Mouse (Mus musculus): ENCODE results near the gene Tmem168.

Tmem168 gene

GRCm38 (mm10) chr6:13607621-13608493 lies at the start of gene Tmem168:
Tmem168 (minus strand) TSS chr6:13608100.
- DNase-seq, result peak; percentile 96

DNA sequence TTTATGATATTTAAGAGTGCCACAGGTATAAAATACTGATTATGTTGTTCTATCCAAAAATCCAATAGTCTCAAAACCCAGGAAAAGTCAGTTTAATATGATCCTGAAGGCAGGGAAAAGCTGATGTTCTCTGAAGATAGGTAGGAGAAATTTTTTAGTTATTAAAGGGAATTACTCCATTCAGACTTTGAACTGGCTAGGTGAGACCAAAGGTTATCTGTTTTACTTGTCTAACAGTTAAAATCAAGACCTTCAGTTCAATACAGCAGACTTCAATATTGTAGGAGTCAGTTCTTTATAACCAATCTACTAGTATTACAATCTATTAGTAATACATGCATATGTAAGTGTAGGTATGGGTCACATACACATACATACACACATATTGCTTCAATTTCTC lies 46.2 kb upstream of the Tmem168 start:
- no peak for DNase-seq

DNA sequence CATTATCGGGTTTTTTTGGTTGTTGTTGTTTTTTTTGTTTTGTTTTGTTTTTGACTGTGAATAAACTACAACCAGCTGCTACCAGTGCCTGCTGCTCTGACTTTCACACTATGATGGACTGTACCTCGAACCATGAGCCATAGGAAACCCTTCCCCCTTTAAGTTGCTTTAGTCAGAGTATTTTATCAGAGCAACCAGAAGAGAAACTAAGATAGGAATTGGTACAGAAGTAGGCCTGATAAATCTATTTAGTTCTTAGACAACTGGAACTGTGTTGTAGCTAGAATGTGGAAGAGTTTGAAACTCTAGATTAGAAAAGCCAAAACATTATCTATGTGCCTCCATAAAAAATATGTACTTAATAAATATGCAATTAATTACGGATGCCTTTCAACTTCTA lies 44.4 kb upstream of the Tmem168 start:
- no peak for DNase-seq

GRCm38 (mm10) chr6:13650854-13651253 lies 43.0 kb upstream of the Tmem168 start:
- DNase-seq, result no peak

DNA sequence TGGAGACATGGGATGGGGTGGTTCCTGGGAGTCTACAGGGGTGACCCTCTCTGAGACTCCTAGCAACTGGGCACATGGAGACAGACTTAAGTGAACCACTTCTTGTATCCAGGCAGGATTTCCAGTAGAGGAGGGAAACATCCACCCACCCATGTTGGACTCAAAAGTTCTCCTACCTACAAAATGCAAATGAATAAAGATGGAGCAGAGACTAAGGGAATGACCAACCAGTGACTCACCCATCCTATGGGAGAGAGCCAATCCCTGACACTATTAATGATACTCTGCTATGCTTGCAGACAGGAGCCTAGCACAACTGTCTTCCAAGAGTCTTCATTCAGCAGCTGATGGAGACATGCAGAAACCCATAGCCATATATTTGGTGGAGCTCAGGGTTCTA lies 40.4 kb upstream of the Tmem168 start:
- no peak for DNase-seq

DNA sequence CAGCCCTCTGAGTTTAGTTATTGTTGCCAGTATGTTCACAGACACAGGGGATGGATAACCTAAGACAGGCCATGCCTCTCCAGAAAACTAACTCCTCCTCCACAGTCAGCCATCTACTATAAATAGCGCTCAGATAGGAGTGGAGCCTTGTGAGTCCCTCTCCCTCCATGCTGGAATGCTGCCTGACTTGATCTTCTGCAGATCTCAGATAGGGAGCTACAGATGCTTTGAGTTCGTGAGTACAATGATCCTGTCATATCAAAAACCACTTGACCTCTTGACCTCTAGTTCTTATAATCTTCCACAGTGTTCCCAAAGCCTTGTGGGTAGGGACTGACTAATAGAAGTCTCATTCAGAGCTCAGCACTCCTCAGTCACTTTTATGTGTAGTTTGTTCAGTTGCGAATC lies 28.7 kb upstream of the Tmem168 start:
- no peak for DNase-seq

DNA sequence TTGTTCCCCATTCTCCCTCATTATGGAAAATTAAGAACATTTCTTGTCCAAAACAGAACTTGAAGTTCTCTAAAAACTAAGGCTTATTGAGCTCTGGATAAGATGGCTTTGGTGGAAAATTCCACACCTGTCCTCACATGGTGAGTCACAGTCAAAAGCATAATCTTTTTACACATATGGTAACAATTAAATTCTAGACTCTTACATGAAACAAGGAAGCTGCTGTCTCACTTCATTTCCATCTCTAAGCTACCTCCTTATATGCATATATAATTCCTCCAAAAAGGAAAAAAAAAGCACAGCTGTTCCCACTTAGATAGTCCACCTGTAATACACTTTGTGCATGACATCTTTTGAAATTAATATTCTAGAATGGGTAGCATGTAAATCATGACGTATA lies 24.7 kb upstream of the Tmem168 start:
- DNase-seq, result no peak

GRCm38 (mm10) chr6:13630607-13631006 lies 22.7 kb upstream of the Tmem168 start:
- no peak for DNase-seq

DNA sequence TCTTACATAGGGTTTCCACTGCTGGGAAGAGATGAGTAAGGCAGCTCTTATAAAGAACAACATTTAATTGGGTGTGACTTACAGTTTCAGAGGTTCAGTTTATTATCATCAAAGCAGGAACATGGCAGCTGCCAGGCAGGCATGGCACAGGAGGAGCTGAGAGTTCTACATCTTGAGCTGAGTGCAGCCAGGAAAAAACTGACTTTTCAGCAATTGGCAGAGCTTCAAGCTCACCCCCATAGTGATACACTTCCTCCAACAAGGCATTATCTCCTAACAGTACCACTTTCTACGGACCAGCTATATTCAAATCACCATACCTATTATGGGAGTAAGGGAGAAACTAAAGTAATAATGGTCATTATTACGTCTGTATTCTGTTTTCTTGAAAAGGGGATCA lies 11.7 kb upstream of the Tmem168 start:
- no peak for DNase-seq

DNA sequence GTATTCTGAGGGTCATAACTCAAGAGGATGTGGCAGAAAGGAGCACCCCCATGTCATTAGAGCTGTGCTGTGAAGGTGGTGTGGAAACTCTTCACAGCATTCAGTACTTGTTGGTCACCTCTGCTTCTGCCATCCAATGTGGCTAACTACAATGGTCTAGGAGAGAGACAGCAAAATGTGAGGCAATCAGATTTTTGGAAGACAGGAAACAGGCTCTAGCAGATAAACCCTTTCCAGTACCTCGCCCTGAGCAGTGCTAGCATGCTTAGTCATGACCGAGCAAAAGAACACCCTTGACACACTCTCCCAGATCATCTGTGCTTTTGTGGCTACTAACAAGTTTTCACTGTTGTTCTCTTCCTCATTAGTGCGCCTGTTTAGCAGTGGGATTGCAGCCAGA lies 9.2 kb upstream of the Tmem168 start:
- DNase-seq, result no peak

DNA sequence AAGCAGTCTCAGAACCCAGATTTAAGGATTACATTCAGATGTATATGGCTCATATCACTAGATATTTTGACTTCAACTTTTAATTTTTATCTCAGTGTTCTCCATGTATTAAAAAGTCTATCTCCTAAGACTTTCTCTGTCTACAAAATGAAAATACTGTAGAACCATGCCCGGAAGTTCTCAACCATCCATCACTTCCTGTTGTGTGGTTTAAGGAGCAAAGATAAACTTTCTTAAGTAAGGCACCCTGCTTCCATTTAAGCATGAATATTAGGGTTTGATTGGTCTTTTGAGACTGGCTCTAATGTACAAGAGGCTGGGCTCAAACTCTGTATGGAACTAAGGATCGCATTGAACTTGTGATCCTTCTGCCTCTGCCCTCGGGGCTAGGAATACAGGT lies 6.7 kb upstream of the Tmem168 start:
- DNase-seq, result no peak

DNA sequence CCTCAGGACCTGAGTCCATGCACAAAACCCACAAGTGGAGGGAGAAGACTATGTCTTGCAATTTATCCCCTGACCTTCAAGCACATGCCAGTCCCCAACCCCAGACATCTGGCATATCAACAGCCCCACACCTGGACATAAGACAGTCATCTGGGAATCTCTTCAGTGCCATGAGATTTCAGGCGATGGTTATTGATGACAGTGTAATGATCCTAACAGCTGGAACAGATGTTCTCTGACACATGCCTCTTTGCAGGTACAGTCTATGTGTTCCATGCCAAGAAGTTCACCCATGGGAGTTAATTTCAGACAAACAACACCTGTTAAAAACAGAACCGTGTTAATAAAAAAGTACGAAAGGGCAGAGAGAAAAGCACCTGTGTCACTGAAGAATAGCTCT lies 5.8 kb upstream of the Tmem168 start:
- no peak for DNase-seq

GRCm38 (mm10) chr6:13610869-13611268 lies 3.0 kb upstream of the Tmem168 start:
- DNase-seq, result no peak

DNA sequence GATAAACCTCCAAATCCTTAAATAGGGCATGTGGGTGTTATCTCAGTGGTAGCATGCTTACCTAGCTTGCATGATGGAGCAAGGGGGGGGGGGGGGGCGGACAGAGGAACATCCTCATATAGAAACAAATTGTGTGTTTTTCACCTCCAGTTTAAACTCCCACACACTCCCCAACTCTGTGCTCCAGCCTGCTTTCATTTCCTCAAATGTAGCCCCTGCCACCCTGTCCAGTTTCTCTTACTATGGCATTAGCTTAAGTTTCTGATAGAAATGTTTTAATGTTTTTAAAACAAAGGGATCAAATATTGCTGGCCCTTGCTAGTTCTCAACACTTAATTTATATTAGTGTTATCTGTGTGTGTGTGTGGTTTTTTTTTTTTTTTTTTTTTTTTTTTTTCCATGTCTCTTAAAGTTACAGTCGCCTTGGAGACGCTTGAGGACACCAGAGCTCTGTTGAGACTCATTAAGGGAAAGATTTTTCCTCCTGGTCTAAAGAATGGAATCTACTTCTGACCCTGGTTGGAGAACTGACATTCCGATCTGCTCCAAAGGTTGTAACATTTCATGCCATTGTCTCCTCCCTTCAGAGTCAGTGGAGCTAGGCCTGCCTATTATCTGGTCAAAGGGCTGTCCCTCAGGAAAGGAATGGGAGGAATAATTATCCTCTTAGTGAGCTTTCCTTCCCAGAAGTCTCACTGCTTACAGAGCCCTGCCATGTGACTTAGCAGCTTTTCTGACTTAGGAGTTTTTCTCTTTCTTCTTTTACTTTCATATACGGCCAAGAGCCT lies 1.6 kb upstream of the Tmem168 start:
- DNase-seq, result no peak

DNA sequence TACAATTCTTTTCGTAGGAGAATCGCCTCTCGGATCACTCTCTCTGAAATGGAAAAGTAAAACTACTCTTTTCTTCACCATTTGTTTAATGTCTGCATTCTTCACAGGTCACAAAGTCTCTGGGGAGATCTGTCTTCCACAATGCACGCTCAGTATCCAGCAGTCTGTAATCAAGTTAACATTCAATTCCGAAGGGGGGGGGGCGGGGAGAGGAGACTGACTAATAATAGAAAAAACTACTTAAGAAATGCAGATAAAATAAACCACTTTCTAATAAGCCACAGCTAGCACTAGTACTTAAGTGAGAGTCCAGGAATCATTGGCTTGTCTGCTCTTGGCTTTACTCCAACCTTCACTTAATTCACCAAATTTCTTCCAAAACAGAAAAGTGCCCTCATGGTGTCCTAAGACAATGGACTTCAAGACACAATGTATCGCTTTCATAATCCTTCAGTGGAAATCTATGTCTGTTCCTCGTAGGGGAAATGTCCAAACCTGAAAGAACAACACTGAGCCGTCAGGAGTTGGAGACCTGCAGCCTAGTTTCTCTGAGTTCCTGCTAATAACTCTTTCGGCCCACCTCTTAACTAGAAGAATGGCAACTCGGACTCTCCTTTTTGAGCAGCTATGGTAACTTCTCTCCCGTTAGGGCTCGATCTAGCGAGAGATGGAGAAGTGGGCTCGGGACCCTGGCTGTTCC lies 829 bp downstream of the Tmem168 start:
- DNase-seq, result no peak

DNA sequence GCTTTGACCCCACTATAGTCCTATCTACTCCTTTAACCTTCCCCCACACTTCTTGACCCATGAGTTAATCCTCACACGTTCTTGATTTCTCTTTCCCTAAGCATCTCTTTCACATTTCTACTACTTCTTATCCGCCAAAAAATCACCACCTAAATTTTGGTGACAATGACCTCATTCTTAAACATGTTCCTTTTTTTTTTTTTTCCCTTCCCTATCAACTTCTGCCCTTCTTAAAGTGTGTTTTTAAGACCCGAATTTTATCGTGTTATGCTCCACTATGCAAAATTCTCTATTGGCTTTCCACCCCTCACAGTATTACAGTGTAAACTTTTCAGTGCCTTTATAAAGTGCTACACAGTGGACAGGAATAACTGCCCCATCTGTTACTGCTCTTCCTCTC lies 1.5 kb downstream of the Tmem168 start:
- DNase-seq, result no peak

DNA sequence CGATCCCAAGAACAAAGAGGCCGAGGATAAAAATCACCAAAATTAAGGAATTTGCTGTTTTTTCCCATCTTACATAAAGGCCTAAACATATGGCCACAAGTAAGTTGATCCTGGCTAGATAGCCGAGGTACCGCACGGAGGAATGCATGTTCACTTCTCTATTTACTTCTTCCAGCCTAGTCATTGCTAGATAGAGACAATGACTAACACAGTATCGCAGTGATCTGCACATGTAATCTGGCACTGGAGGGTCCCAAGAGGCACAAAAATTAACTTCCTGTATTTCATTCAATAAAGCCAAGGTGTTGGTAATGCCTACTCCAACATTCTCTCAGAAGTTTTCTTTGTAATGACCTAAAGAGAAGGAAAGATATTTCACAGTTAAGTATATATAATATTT lies 4.8 kb downstream of the Tmem168 start:
- no peak for DNase-seq

GRCm38 (mm10) chr6:13601587-13601986 lies 6.3 kb downstream of the Tmem168 start:
- DNase-seq, result peak; percentile 44

- no peak for DNase-seq
Measured at GRCm38 (mm10) chr6:13598239-13598923, 9.5 kb downstream of the Tmem168 start.

DNA sequence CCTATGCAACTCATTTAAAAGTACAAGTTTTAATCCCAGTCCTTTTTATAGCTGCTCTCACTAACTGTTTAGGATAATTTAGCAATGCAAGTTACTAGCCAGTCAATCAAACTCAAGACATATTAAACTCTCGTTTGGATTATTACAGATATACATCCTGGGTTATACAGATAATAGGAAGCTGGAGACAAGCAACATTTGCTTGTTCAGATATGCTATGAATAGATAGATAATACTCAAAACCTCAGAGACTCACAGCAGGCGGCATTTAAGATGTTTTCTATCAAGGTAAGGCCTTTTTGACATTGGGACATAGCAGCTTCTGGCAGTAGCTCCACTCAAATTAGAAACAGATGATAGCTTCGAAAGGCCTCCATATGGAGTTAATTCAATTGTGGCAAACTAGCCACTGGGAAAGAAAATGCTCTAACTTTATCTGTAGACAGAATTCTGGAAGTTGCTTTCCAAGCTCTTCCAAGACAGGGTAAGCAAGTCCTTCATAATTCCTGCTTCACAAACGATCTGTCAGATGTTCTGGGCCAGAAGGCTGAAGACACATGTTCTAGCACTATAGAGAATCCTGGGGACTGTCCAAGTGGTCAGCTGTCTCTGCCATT lies 15.1 kb downstream of the Tmem168 start:
- no peak for DNase-seq

- DNase-seq, result peak; percentile 75
Measured at GRCm38 (mm10) chr6:13586560-13586959, 21.3 kb downstream of the Tmem168 start.

DNA sequence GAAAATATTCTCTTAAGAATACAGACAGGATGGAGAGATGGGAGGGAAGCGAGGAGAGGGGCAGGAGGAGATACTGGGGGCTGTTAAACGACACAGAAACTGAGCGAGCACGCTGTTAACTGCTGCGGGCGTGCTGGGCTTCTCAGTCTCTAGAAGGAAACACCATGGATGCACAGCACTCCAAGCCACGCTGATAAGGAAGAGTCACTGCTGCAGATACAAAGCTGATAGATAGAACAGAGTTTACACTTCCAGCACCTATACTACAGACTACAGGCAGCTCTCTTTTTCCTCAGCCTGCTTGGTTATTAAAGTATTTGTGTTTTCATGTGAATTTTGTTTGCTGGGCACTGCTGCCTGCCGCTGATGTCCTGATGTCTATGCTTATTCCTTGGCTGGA lies 21.7 kb downstream of the Tmem168 start:
- no peak for DNase-seq

All from kidney, postnatal 10 days (tissue).